Mouse (Mus musculus): ENCODE measurements around the gene Nudt22. TPM values are rescaled to one million over a fixed set of nuclear protein-coding genes. Genes with fewer than 3 reads are reported as not detected.

The Nudt22 gene
- polyA plus RNA-seq, 1 experiment = 19.4 TPM

DNA sequence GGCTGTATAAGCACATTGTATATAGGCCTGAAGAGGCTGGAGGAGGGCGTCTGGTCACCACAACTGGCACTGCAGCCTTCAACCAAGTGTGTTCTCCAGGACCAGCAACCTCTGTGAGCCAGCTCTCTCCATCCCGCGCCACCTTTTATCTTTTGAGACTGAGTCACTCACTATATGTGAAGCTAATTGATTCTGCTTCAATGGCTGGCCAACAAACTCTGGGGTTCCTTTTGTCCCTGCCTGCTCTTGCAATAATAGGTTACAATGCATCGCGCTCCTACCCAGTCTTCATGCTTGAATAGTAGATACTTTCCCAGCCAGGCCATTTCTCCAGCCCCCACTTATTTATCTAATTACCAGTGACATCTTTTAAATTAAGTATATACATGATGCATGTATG lies 12.3 kb downstream of the Nudt22 start:
- TF ChIP-seq POLR2A (IDR thresholded peaks at IDR 0.05; ENCODE audit: low read depth, low read length) = no peak
- no peak for TF ChIP-seq CTCF (IDR thresholded peaks at IDR 0.05; ENCODE audit: extremely low read depth, insufficient read depth, insufficient read length, insufficient replicate concordance)
- Histone ChIP-seq H3K36me3 (ENCODE audit: control insufficient read depth, insufficient read depth, low read length) (no peaks in the 10 kb centered on the region), H3K4me3 (ENCODE audit: extremely low read depth, insufficient read depth, insufficient read length) (no peak overlapping the region), H3K27ac (ENCODE audit: insufficient read depth, low read length) (no peak overlapping the region), H3K4me1 (ENCODE audit: control insufficient read depth, insufficient read depth, insufficient read length) (peaks cover 10% of the 10 kb centered on the region), H3K27me3 (ENCODE audit: control insufficient read depth, insufficient read depth, low read length) (no peaks in the 10 kb centered on the region)
- 97% methylated on average over 5 of the region's 5 CpGs for WGBS
- DNase-seq (ENCODE audit: low read depth in 1 of 2, low spot score in 2 of 2) = no peak

DNA sequence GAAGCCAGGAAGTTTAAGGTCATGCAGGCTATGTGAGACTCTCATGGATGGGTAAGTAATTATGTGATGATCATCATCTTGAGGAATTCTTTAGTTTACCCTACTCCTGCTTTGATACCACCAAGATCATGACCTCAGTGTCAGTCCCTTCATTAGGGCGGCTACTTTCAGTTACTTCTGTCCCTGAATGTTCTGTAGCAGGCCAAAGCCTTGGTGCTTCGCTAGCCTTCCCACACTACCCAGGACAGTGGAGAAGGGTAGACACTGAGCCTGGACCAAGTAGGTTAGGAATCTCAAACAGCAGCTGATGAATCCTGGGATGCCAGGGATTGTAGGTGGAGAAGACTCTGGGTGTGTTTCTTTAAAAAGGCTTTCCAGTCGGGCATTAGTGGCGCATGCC lies 14.5 kb downstream of the Nudt22 start:
- Histone ChIP-seq H3K4me1 (ENCODE audit: control insufficient read depth, insufficient read depth, insufficient read length) (peaks cover 13% of the 10 kb centered on the region; the same call in 1 of the 2 replicates), H3K27ac (ENCODE audit: insufficient read depth, low read length) (no peak overlapping the region), H3K27me3 (ENCODE audit: control insufficient read depth, insufficient read depth, low read length) (no peaks in the 10 kb centered on the region), H3K36me3 (ENCODE audit: control insufficient read depth, insufficient read depth, low read length) (peaks cover 4% of the 10 kb centered on the region; the same call in 1 of the 2 replicates), H3K4me3 (ENCODE audit: extremely low read depth, insufficient read depth, insufficient read length) (no peak overlapping the region)
- DNase-seq (ENCODE audit: low read depth in 1 of 2, low spot score in 2 of 2) = no peak
- TF ChIP-seq POLR2A (IDR thresholded peaks at IDR 0.05; ENCODE audit: low read depth, low read length) = no peak
- 96% methylated on average over 4 of the region's 4 CpGs for WGBS

- Histone ChIP-seq H3K36me3 (ENCODE audit: control insufficient read depth, insufficient read depth, low read length) (peaks cover 4% of the 10 kb centered on the region; the same call in 1 of the 2 replicates), H3K27me3 (ENCODE audit: control insufficient read depth, insufficient read depth, low read length) (no peaks in the 10 kb centered on the region)
These were observed 15.4 kb downstream of the Nudt22 start, which contains the start of gene Fkbp2 for GRCm38 (mm10) chr19:6980381-6981093. TSS of gene Fkbp2 (minus strand) at chr19:6980501.

GRCm38 (mm10) chr19:6979486-6980380 lies 16.2 kb downstream of the Nudt22 start:
- peak; percentile 99 for DNase-seq (ENCODE audit: low read depth in 1 of 2, low spot score in 2 of 2)
- Histone ChIP-seq H3K4me1 (ENCODE audit: control insufficient read depth, insufficient read depth, insufficient read length) (peaks cover 13% of the 10 kb centered on the region; the same call in 1 of the 2 replicates), H3K4me3 (ENCODE audit: extremely low read depth, insufficient read depth, insufficient read length) (peak overlapping the region; percentile 81), H3K36me3 (ENCODE audit: control insufficient read depth, insufficient read depth, low read length) (peaks cover 4% of the 10 kb centered on the region; the same call in 1 of the 2 replicates), H3K27ac (ENCODE audit: insufficient read depth, low read length) (peak overlapping the region; percentile 86), H3K27me3 (ENCODE audit: control insufficient read depth, insufficient read depth, low read length) (no peaks in the 10 kb centered on the region)
- TF ChIP-seq CTCF (IDR thresholded peaks at IDR 0.05; ENCODE audit: extremely low read depth, insufficient read depth, insufficient read length, insufficient replicate concordance) (peak; percentile 54), POLR2A (IDR thresholded peaks at IDR 0.05; ENCODE audit: low read depth, low read length) (no peak)
- 1% methylated on average over 55 of the region's 59 CpGs for WGBS

More at GRCm38 (mm10) chr19:6980381-6981093, 15.4 kb downstream of the Nudt22 start, which contains the start of gene Fkbp2:
- H3K4me3 ChIP-seq (ENCODE audit: extremely low read depth, insufficient read depth, insufficient read length) = peak within 1 kb of the TSS; percentile 91
- H3K27ac ChIP-seq (ENCODE audit: insufficient read depth, low read length) = peak within 1 kb of the TSS; percentile 92
- DNase-seq (ENCODE audit: low read depth in 1 of 2, low spot score in 2 of 2) = peak; percentile 97 to 98
- peaks cover 13% of the 10 kb centered on the region; the same call in 1 of the 2 replicates for H3K4me1 ChIP-seq (ENCODE audit: control insufficient read depth, insufficient read depth, insufficient read length)
- under 1% methylated on average over 38 of the region's 38 CpGs for WGBS
- TF ChIP-seq CTCF (IDR thresholded peaks at IDR 0.05; ENCODE audit: extremely low read depth, insufficient read depth, insufficient read length, insufficient replicate concordance) (no peak), POLR2A (IDR thresholded peaks at IDR 0.05; ENCODE audit: low read depth, low read length) (peak; percentile 89)

- Histone ChIP-seq H3K4me1 (ENCODE audit: control insufficient read depth, insufficient read depth, insufficient read length) (peaks cover 14% of the 10 kb centered on the region), H3K27ac (ENCODE audit: insufficient read depth, low read length) (peak overlapping the region; percentile 80), H3K36me3 (ENCODE audit: control insufficient read depth, insufficient read depth, low read length) (peaks cover 4% of the 10 kb centered on the region; the same call in 1 of the 2 replicates), H3K27me3 (ENCODE audit: control insufficient read depth, insufficient read depth, low read length) (no peaks in the 10 kb centered on the region), H3K4me3 (ENCODE audit: extremely low read depth, insufficient read depth, insufficient read length) (peak overlapping the region; percentile 64)
- TF ChIP-seq POLR2A (IDR thresholded peaks at IDR 0.05; ENCODE audit: low read depth, low read length) (no peak), CTCF (IDR thresholded peaks at IDR 0.05; ENCODE audit: extremely low read depth, insufficient read depth, insufficient read length, insufficient replicate concordance) (no peak)
- 21% methylated on average over 11 of the region's 11 CpGs for WGBS
- DNase-seq (ENCODE audit: low read depth in 1 of 2, low spot score in 2 of 2) = peak in 1 of 2 experiments; percentile 32
These were observed 16.9 kb downstream of the Nudt22 start for GRCm38 (mm10) chr19:6979001-6979479.

DNA sequence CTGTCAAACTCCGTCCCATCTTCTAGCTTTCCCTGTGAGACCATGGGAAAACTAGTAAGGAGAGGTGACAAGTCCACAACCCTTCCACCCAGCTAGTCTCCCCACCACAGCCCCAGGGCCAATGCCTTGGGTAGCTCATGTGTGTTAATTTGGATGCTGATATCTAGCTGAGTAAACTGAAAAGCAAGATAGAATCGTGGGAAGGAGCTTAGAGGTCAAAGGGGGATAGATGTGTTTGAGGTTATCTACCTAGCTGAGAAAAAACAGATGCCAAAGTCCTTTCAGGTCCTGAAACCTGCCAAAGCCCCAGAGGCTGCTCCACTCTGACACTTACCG lies 17.3 kb downstream of the Nudt22 start:
- peaks cover 4% of the 10 kb centered on the region; the same call in 1 of the 2 replicates for H3K36me3 ChIP-seq (ENCODE audit: control insufficient read depth, insufficient read depth, low read length)
- H3K27me3 ChIP-seq (ENCODE audit: control insufficient read depth, insufficient read depth, low read length) = no peaks in the 10 kb centered on the region
- WGBS = 59% methylated on average over 3 of the region's 3 CpGs
- TF ChIP-seq POLR2A (IDR thresholded peaks at IDR 0.05; ENCODE audit: low read depth, low read length) (no peak), CTCF (IDR thresholded peaks at IDR 0.05; ENCODE audit: extremely low read depth, insufficient read depth, insufficient read length, insufficient replicate concordance) (no peak)
- no peak for DNase-seq (ENCODE audit: low read depth in 1 of 2, low spot score in 2 of 2)
- no peak overlapping the region for H3K4me3 ChIP-seq (ENCODE audit: extremely low read depth, insufficient read depth, insufficient read length)
- no peak overlapping the region for H3K27ac ChIP-seq (ENCODE audit: insufficient read depth, low read length)
- peaks cover 18% of the 10 kb centered on the region for H3K4me1 ChIP-seq (ENCODE audit: control insufficient read depth, insufficient read depth, insufficient read length)

All from spleen, adult 2 months (tissue).